Mouse (Mus musculus) gonadal fat pad, adult 2 months (tissue): ENCODE measurements at regions not wholly inside any gene's neighbourhood (a gene's known extent, or its start where the extent isn't known, plus 50 kb on each side); places are given as distances from the start of the nearest gene placed in this dataset.

Source experiments
- DNase-seq: peaks from one replicate; pipeline ENCODE4 v3.0.0-alpha.2; 2012; ENCODE audit warnings: low read depth

DNA sequence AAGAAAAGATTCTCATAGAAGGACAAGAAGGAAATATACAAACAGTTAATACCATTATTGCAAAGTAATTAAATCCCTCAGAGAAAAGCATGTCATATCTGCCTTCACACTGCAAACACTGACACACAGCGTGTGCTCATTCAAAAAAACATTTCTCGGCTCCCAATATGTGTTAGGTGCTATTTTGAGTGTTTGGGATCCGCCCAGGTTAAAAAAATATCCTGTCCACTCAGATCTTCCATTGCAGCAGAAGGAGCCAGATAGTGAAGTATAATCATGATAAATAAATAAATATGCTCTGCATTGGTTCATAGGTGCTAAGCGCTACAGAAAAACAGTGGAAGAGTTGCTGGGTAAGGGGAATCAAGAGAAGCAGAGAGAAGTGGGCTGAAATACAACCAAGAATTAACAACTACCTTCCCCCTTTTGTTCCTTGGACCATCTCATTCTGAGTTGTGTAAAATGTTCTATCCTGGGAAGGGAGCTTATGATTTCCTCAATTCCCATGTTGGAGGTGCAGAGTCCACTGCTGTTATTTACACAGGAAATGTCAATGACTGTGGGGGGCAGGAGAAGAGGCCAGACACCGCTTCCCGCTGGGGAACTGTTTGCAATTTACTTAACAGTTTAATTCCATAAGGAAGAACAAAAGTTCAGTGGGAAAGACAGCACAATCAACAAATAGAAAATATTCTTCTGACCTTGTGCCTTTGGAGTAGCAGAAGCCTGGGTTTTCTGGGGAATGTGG is 139.9 kb downstream of the Tle1 start:
- no peak for DNase-seq

DNA sequence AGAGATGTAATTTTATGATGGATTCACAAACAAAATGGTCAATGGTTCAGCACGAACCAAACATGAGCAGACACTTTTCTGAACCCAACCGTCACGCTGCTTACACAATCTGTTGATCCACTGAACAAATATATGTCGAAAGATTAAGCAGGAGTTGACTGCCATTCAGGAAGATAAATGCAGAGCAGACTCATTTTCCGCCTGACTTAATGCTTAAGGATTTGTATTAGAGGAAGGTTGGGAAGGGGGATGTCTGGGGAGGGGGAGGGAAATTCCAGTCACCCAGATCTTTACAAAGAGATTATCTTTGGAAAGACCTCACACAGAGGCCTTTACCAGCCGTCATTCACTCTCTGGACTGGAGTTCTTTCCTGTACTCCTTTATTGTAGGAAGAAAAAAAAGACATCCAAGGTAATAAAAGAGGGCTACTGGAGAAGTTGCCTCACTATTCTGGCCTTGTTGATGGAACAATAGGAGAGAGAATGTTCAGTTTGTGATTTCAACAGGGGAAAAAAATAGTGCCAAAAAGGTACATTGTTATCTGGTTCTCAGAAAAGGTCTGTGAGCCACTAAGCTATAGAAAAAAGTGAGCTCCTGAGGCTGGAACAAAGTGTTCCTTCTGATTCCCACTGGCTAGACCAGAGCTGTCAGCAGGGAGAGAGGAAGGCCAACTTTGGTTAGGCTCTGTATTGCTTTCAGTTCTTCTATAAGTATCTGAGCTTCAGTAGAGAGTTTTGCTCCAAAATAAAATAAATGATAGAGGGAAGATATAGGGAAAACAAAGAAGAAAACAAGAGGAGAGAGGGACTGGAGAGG is 150.9 kb downstream of the Tle1 start:
- no peak for DNase-seq

- DNase-seq: no peak
Measured at GRCm38 (mm10) chr4:72022152-72022551, 178.6 kb downstream of the Tle1 start.

- DNase-seq: peak; percentile 6
Measured at GRCm38 (mm10) chr4:72014221-72014850, 186.4 kb downstream of the Tle1 start.

GRCm38 (mm10) chr4:72013583-72013982 is 187.1 kb downstream of the Tle1 start:
- no peak for DNase-seq

DNA sequence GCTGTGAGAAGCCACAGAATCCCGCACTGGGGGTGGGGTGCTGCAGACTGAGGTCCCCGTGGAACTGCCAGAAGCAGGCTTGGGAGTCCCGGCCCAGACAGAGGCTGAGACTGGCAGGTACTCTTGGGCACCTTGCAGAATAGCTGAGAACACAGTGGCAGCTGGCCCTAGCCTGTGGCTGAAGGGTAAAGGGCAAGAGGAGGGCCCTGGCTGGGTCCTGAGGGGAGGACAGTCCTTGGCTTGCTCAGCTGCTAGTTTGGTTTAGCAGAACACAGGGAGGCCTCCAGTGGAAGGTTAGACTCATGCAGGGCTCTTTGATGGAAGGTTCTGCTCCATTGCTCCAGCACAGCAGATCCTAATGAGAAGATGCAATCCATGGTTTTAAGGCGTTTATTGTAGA is 190.4 kb downstream of the Tle1 start:
- no peak for DNase-seq

DNA sequence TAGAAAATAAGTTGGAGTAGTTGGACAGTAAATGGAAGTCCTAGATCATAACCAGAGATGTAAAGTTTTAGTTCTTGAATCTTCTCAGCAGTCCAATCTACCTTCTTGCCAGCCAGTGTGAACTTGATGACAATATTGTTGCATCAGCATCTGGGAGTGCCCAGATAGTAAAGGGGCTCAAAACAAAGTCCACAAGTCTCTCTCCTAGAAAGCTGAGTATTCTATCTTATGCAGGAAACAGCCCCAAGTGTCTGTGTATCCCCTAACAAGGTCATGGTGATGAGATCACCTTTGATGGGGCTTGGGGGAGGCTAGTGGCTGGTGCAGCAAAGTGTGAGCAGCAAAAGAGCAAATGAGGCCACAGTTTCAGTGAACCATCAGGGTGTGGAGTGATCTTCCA is 194.8 kb downstream of the Tle1 start:
- DNase-seq: no peak

DNA sequence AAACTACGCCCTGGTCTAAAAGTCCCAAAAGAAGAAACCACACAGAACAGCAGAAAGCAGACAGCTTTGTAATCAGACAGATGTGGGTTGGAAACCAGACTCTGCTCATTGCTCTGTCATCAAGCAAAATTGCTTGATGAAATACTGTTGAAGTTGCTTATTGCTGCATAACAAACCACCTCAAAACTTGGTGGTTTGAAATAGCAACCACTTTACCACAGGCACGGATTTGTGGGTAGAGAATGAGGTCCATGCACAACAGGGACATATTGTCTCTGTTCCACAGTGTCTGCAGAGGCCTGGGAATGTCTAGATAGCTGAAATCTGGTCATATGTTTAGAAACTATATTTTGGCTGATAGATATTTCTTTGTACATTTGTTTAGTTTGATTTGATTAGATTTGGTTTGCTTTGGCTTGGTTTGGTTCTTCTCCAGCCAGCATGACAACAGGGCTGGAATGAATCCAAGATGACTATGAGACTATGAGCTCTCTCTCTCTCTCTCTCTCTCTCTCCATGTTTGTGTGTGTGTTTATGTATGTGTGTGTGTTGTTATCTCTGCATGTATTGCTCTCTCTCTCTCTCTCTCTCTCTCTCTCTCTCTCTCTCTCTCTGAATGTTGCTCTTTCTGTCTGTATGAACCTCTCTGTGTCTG is 199.4 kb downstream of the Tle1 start:
- DNase-seq: no peak

DNA sequence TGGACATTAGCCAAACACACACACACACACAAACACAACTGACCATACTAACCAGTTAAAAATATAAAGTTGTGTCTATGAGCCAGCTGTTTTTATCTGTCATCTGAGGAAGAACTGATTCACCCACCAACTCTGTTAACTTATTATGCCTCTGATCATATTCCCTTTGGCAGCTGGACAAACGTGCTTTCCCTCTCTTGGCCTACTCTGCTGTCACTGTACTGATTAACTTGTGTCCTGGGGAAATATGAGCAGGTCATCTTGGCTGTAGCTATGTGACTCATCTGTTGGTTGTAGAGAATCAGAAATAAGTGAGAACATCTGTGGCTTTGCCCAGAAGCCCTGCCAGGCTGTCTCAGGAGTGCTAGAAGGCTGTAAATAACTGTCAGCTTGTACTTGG is 210.9 kb upstream of the Gm11232 start:
- DNase-seq: no peak

- DNase-seq: no peak
Measured at GRCm38 (mm10) chr4:71953441-71953840, 195.7 kb upstream of the Gm11232 start.

DNA sequence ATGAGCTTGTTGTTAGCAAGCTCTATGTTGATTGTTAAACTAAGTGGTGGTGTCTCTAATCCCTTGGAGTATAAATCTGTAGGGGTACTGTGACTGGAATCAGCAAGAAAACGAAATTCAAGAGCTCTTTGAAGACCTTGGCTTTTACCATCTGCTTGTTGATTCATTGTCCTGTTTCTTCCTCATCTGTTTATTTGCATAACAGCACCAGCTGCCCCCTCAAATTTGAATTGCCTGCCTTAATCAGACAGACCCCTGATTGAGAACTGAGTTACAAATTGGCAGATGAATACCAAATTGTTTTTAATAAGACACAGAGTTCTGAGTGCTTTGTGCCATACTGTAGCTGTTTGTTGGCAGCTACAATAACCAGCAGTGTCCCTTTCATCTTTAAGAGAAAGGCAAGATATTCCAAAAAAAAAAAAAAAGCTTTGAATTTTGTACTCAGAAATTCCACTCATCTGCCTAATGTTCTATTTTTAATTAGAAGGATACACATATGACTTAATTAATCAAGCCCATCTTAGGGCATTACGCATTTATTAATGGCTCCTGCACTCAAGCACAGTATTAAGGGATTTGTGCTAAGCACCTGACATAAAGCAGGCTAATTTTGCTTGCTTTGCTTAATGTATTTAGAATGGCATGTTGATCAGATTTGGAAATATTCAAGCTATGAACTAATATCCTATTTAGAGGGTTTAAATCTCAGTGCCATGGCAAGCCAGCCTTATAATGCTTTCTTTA is 175.6 kb upstream of the Gm11232 start:
- DNase-seq: no peak

GRCm38 (mm10) chr4:71932818-71933217 is 175.1 kb upstream of the Gm11232 start:
- DNase-seq: no peak

- DNase-seq: no peak
Measured at GRCm38 (mm10) chr4:71911551-71911950, 153.8 kb upstream of the Gm11232 start.

DNA sequence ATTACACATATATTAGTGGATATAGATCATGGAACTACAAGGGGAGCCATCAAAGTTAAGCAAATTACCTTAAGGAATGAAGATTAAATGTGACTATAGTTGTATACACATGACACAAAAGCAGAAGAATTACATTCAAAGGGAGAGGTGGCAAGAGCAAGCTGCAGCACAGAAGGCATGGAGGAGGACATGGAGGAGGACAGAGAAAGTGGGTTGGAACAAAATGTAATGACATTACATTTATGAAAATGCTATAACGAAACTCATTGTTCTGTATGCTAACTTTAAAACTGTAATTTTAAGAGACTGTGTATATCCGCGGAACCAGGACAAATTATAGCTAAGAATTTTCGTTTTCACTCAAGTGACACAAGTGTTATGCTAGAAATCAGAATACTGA is 117.9 kb upstream of the Gm11232 start:
- no peak for DNase-seq

- DNase-seq: no peak
Measured at GRCm38 (mm10) chr4:71866948-71867347, 109.2 kb upstream of the Gm11232 start.

GRCm38 (mm10) chr4:71841833-71842232 is 84.1 kb upstream of the Gm11232 start:
- no peak for DNase-seq

DNA sequence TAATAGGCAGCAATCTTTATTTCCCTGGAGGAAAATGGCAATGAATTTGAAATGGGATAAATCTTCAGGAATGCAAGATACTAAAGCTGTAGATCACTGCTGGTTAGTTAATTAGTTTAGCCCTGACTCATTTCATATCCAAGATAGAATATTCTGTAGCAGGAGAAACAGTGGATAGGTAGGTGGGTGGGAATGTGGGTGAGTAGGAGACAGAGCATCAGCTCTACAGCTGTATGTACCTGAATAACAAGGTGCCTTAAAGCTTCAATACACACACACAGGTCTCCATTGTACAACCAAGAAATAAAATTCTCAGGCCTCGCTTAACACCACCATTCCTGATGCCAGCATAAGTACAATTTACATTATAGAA is 83.0 kb upstream of the Gm11232 start:
- DNase-seq: no peak

DNA sequence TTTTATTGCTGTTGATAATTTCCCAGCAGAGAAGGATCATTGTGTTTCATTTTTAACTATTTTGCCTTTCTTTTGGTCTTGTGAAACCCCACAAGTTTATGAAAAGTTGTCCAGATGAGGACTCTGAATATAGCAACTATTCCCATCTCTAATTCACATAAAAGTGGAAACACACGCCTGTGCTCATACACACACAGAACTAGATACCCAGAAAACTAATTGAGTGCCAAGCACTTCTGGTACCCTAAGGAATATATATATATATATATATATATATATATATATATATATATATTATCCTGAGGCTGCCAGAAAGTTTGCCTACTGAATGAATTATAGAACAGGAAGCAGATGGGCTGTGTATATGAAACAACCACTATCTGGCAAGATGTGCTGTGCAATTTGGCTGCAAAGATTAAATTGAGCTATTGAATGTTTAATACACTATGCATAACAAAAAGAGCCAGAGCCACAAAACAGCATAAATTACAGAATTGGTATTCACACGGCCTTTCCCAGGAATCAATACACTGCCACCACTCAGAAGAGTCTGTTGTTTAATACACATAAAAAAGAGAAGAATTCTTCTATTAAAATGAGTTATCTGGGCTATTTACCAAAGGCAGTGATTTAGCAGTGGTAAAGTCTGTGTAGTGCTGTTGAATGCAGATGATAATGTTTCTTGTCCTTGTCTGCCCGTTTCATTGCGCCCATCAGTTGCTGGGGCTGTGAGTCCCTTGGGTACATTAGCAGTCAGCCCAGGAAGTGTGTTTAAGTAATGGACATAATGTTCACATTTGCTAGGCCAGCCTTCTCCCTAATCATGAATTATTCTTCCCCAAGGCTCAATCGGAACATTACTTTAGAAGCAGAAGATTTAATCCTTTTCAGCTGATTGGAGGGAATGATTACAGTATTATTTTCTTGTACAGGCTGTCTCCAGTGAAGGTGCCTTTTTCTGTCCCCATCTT is 82.3 kb upstream of the Gm11232 start:
- no peak for DNase-seq

DNA sequence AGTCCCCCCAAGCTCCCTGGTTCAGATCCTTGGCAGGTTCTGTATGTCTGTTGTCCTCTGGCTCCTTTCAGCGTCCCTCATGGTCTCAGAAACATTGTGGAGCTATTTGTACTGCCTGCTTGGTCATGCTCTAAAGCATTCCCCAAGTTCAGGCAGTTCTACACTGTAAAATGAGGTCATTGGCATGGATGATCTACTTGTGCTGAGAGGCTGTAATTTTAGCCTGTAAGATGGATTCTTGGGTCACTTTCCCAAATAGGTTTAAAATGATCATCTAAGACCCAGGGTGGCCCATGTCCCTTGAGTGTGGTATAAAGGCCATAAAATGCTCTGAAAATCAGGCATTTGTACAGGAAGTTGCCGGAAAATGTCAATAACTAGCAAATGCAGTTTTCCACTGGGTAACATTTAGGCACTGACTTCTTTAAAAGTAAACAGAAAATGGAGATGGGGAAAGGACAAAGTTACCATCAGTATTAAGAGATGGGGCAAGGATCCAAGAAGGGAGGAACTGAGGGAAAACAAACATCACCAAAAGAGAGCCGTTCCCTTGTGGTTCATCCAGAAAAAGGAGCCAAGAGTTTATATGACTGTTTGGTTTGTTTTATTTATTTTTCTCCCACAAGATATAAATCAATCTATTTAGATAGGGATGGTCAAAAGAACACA is 81.5 kb upstream of the Gm11232 start:
- no peak for DNase-seq

DNA sequence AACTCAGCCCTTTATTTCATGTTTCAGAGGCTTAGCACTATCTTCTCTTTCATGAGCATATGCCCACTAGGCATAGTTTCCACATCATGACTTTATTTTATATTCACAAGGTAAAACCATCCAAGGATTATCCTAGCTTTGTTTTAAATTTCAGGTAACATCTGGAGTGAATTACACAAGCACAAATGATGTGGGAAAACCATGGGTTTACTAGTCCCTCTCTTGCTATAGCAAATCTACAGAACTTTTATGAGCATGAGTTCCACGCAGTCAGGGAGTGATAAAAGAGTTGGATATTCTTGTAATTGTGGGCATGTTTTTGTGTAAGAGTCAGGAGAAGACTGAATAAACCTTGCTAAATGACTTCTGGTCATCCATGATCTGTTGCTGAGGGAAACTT is 78.0 kb upstream of the Gm11232 start:
- DNase-seq: no peak
